Mouse (Mus musculus): ENCODE results near the gene Olfr525. TPM values are rescaled to one million over a fixed set of nuclear protein-coding genes. Genes with fewer than 3 reads are reported as not detected.

Gene Olfr525
- not detected for total RNA-seq (2021)

GRCm38 (mm10) chr7:140320558-140320957, at the start of gene Olfr525:
Gene Olfr525 (plus strand): TSS chr7:140320858.
- no peak for DNase-seq (ENCODE audit: low spot score in 2 of 2)
- intact Hi-C loops (cut with DNase I): loop anchor here (1.0 kb wide), 1 partner anchor 100 kb away; no protein-coding TSS in a partner anchor

- no peak for DNase-seq (ENCODE audit: low spot score in 2 of 2)
- intact Hi-C loops (cut with DNase I): no loop called here
Observed at GRCm38 (mm10) chr7:140295746-140296145, 24.9 kb upstream of the Olfr525 start.

GRCm38 (mm10) chr7:140296876-140297275, 23.8 kb upstream of the Olfr525 start:
- intact Hi-C loops (cut with DNase I): no loop called here
- DNase-seq (ENCODE audit: low spot score in 2 of 2): no peak

GRCm38 (mm10) chr7:140299416-140299815, 21.2 kb upstream of the Olfr525 start:
- intact Hi-C loops (cut with DNase I): no loop called here
- no peak for DNase-seq (ENCODE audit: low spot score in 2 of 2)

- intact Hi-C loops (cut with DNase I): loop anchor here (1.0 kb wide), 1 partner anchor 100 kb away; no protein-coding TSS in a partner anchor
- no peak for DNase-seq (ENCODE audit: low spot score in 2 of 2)
Observed at GRCm38 (mm10) chr7:140319861-140320385, 735 bp upstream of the Olfr525 start.

GRCm38 (mm10) chr7:140321135-140321534, 477 bp downstream of the Olfr525 start:
- DNase-seq (ENCODE audit: low spot score in 2 of 2): no peak
- intact Hi-C loops (cut with DNase I): no loop called here

GRCm38 (mm10) chr7:140329766-140330304, 9.2 kb downstream of the Olfr525 start:
- DNase-seq (ENCODE audit: low spot score in 2 of 2): no peak
- intact Hi-C loops (cut with DNase I): no loop called here

GRCm38 (mm10) chr7:140333717-140334116, 13.1 kb downstream of the Olfr525 start, which contains the start of gene Olfr527:
Gene Olfr527 (plus strand): TSS chr7:140334017.
- intact Hi-C loops (cut with DNase I): no loop called here
- DNase-seq (ENCODE audit: low spot score in 2 of 2): no peak

GRCm38 (mm10) chr7:140361571-140361970, 40.9 kb downstream of the Olfr525 start, which contains the start of gene Olfr60:
Gene Olfr60 (minus strand): TSS chr7:140361671.
- no peak for DNase-seq (ENCODE audit: low spot score in 2 of 2)
- intact Hi-C loops (cut with DNase I): no loop called here

- intact Hi-C loops (cut with DNase I): no loop called here
- no peak for DNase-seq (ENCODE audit: low spot score in 2 of 2)
Observed at GRCm38 (mm10) chr7:140374300-140374699, 53.6 kb downstream of the Olfr525 start.

- intact Hi-C loops (cut with DNase I): no loop called here
- no peak for DNase-seq (ENCODE audit: low spot score in 2 of 2)
Observed at GRCm38 (mm10) chr7:140376231-140376630, 55.6 kb downstream of the Olfr525 start, which contains the start of gene Olfr530. Gene Olfr530 (minus strand): TSS chr7:140376331.

- DNase-seq (ENCODE audit: low spot score in 2 of 2): no peak
- intact Hi-C loops (cut with DNase I): no loop called here
Observed at GRCm38 (mm10) chr7:140376911-140377310, 56.3 kb downstream of the Olfr525 start.

Other genes starting within 250 kb of the Olfr525 start
- 100 to 1,000 TPM; 191 TPM for gene Caly, start 238.3 kb upstream of the Olfr525 start, total RNA-seq (2021)
- gene Prap1, start 227.5 kb upstream of the Olfr525 start, total RNA-seq (2021): not detected
- 10 to 100 TPM; 47.5 to 52.8 TPM for gene Fuom, start 218.4 kb upstream of the Olfr525 start, total RNA-seq (2021)
- gene Paox, start 205.1 kb upstream of the Olfr525 start, total RNA-seq (2021): 1 to 10 TPM; 5.6 TPM
- 10 to 100 TPM; 51.0 to 53.0 TPM for gene Echs1, start 204.4 kb upstream of the Olfr525 start, total RNA-seq (2021)
- gene Mtg1, start 183.3 kb upstream of the Olfr525 start, total RNA-seq (2021): 10 to 100 TPM; 20.8 to 20.9 TPM
- 100 to 1,000 TPM; 141 to 186 TPM for gene Sprn, start 166.0 kb upstream of the Olfr525 start, total RNA-seq (2021)
- gene Olfr522, start 156.1 kb upstream of the Olfr525 start, total RNA-seq (2021): not detected
- not detected for gene Olfr523, start 147.6 kb upstream of the Olfr525 start, total RNA-seq (2021)
- gene Olfr524, start 114.9 kb upstream of the Olfr525 start, total RNA-seq (2021): not detected
- gene Cd163l1, start 102.6 kb upstream of the Olfr525 start, total RNA-seq (2021): not detected
- not detected for gene 5830411N06Rik, start 73.6 kb upstream of the Olfr525 start, total RNA-seq (2021)
- gene Olfr527, start 13.2 kb downstream of the Olfr525 start, total RNA-seq (2021): not detected
- gene Olfr60, start 40.8 kb downstream of the Olfr525 start, total RNA-seq (2021): not detected
- gene Olfr530, start 55.5 kb downstream of the Olfr525 start, total RNA-seq (2021): not detected
- not detected for gene Olfr531, start 82.1 kb downstream of the Olfr525 start, total RNA-seq (2021)
- gene Olfr532, start 100.8 kb downstream of the Olfr525 start, total RNA-seq (2021): not detected
- not detected for gene Olfr533, start 142.5 kb downstream of the Olfr525 start, total RNA-seq (2021)
- not detected for gene Olfr535, start 163.4 kb downstream of the Olfr525 start, total RNA-seq (2021)
- not detected for gene Olfr536, start 186.5 kb downstream of the Olfr525 start, total RNA-seq (2021)
- not detected for gene Olfr538, start 247.0 kb downstream of the Olfr525 start, total RNA-seq (2021)

All from left cerebral cortex, postnatal 36 days (tissue).